Mouse (Mus musculus) fat pad, adult 2 months (tissue): ENCODE data around the gene Gm16181.

Experiments
- DNase-seq: peaks from one replicate; pipeline ENCODE4 v3.0.0-alpha.2; 2011; ENCODE audit warnings: low read depth, low spot score; ENCODE audit errors: extremely low read depth

The Gm16181 gene

DNA sequence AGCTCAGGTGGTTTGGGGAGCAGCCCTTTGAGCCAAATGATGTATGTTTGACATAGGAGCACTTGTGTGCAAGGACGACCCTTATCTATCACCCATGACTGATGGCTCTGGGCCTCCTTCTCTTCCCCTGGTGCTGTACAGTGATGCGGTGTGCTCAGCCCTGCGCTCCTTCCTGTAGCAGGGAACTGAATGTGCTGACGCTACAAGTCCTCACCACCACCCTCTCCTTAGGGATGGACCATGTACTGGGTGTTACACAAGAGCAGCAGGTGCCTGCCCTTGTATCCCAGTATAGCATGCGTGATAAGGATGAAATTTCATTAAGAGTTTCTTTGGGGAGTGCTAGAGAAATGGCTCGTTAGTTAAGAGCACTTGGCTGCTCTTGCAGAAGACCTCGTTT lies 26.5 kb downstream of the Gm16181 start:
- no peak for DNase-seq

GRCm38 (mm10) chr17:35248986-35249385 lies 28.4 kb downstream of the Gm16181 start:
- DNase-seq: no peak

GRCm38 (mm10) chr17:35249451-35250197 lies 29.0 kb downstream of the Gm16181 start:
- DNase-seq: no peak

- no peak for DNase-seq
Observed at GRCm38 (mm10) chr17:35250348-35251120, 29.9 kb downstream of the Gm16181 start.

- peak; percentile 51 for DNase-seq
Observed at GRCm38 (mm10) chr17:35251162-35251719, 30.6 kb downstream of the Gm16181 start.

DNA sequence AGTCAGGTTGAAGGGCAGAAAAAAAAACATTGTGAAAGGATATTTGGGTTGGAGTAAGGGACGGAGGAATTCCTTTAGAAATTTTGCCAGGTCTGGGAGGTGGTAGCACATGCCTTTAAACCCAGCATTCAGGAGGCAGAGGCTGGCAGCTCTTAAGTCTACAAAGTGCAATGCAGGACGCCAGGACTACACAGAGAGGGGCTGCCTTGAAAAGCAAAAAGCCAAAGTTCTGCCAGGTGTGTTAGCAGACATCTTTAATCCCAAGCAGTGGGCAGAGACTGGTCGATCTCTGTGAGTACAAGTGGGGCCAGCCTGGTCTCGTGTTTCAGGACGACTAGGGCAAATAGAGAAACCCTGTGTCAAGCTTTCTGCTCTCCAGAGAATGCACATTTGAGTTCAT lies 31.3 kb downstream of the Gm16181 start:
- DNase-seq: no peak

DNA sequence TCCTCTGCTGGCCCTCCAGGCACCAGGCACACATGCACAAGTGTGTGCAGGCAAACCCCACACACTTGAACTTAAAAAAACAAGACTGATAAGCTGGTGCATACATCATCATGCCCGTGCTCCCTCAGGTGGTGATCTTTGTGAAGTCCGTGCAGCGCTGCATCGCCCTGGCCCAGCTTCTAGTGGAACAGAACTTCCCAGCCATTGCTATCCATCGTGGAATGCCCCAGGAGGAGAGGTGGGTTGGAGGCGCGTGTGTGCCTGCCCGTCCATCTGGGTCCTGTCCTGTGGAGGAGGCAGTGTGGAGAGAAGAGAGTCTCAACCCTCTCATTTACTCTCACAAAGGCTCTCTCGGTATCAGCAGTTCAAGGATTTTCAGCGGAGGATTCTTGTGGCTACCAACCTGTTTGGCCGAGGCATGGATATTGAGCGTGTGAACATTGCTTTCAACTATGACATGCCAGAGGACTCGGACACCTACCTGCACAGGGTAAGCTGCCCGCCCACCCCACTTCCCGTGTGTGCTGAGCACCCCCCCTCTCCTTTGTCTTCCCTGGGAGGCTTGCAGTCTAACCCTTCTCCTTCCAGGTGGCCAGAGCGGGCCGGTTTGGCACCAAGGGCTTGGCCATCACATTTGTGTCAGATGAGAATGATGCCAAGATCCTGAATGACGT lies 32.1 kb downstream of the Gm16181 start:
- no peak for DNase-seq

GRCm38 (mm10) chr17:35253293-35254093 lies 32.9 kb downstream of the Gm16181 start:
- DNase-seq: no peak

GRCm38 (mm10) chr17:35254241-35255098 lies 33.8 kb downstream of the Gm16181 start:
- no peak for DNase-seq

DNA sequence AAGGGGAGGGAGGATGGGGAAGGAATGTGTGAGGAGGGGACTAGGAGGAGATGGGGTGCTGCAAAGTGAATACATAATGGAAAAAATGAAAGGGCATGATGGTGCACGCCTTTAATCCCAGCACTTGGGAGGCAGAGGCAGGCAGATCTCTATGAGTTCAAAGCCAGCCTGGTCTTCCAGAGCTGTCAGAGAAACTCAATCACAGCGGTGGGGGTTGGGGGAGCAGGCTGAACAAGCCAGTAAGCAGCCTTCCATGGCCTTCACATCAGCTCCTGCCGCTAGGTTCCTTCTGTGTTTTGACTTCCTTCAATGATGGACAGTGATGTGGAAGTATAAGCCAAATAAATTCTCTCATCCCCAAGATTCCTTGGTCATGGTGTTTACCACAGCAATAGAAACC lies 34.7 kb downstream of the Gm16181 start:
- DNase-seq: no peak

DNA sequence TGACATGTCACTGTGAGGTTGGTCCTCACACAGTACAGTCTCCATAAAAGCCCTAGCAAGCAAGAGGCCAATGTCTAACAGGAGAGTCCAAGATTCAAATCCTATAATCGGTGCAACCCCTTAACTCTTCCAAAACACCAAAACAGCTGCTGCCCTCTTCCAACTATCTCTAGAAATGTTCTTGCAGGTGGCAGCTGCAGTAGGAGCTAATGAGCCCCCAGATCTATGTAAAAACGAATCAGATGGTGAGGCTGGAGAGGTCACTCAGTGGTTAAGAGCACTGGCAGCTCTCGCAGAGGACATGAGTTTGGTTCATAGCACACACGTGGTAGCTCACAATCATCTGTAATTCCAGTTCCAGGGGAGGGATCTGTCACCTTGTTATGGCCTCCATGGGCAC lies 35.1 kb downstream of the Gm16181 start:
- DNase-seq: no peak

GRCm38 (mm10) chr17:35257378-35257777 lies 36.7 kb downstream of the Gm16181 start:
- DNase-seq: no peak

DNA sequence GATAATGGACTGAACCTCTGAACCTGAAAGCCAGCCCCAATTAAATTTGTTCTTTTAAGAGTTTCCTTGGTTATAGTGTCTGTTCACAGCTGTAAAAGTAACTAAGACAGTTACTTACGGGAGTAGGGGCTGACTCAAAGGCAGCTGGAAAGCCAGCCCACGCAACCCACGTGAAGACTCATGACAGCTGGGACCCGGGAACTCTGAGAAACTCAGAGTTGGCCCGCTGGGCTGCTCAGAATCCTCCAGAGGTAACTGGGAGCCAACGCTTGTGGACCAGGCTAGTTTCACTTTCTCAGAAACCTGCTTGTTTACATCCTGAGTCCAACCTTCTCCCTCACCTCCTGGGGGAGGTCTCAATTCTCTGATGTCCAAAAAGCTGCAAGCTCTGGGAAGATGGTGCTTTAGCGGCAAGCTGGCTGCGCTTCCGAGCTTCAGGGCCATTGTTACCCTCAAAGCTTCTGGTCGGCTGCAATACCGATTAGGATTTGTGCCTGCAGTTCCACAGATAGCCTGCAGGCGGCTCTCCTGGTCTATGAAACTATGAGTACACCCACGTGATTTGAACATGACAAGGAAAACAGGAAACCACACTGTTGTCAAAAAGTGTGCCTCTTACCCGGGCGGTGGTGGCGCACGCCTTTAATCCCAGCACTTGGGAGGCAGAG lies 37.3 kb downstream of the Gm16181 start:
- DNase-seq: no peak

- DNase-seq: no peak
Observed at GRCm38 (mm10) chr17:35258492-35259478, 38.2 kb downstream of the Gm16181 start.

GRCm38 (mm10) chr17:35259621-35260020 lies 39.0 kb downstream of the Gm16181 start:
- DNase-seq: no peak

GRCm38 (mm10) chr17:35261651-35262050 lies 41.0 kb downstream of the Gm16181 start:
- DNase-seq: no peak

DNA sequence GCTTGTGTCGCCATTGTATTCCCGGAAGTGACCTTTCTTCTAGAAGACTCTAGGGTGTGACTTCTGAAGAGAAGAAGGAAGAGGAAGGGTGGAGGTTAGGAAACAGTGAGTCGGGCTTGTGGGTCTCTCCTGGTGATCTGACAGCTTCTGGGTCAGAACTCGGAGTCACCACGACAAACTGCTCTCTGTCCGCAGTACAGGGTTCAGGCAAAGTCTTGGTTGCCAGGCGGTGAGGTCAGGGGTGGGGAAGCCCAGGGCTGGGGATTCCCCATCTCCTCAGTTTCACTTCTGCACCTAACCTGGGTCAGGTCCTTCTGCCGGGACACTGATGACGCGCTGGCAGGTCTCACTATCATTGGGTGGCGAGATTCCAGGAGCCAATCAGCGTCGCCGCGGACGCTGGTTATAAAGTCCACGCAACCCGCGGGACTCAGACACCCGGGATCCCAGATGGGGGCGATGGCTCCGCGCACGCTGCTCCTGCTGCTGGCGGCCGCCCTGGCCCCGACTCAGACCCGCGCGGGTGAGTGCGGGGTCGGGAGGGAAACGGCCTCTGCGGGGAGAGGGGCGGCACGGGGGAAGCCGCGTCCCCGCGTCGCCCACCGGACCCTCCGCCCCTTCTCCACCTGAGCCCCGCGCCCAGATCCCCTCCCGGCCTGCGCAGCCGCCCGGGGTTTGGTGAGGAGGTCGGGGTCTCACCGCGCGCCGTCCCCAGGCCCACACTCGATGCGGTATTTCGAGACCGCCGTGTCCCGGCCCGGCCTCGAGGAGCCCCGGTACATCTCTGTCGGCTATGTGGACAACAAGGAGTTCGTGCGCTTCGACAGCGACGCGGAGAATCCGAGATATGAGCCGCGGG lies 42.3 kb downstream of the Gm16181 start, which contains the start of gene H2-D1:
Gene H2-D1 (plus strand): TSS at position 67 of the 859 bp plus-strand sequence.
- no peak for DNase-seq
